Mouse (Mus musculus) liver, embryonic 14.5 days (tissue): ENCODE measurements around the gene Clmp.

ENCODE experiments used
- CTCF ChIP-seq: IDR thresholded peaks from 2 replicates; pipeline ENCODE4 v1.5.1; 2016; ENCODE audit warnings: antibody characterized with exemption, low read depth, control low read depth
- EP300 ChIP-seq: IDR thresholded peaks from 2 replicates; pipeline ENCODE4 v1.6.1; 2016; ENCODE audit warnings: antibody characterized with exemption, low read depth

DNA sequence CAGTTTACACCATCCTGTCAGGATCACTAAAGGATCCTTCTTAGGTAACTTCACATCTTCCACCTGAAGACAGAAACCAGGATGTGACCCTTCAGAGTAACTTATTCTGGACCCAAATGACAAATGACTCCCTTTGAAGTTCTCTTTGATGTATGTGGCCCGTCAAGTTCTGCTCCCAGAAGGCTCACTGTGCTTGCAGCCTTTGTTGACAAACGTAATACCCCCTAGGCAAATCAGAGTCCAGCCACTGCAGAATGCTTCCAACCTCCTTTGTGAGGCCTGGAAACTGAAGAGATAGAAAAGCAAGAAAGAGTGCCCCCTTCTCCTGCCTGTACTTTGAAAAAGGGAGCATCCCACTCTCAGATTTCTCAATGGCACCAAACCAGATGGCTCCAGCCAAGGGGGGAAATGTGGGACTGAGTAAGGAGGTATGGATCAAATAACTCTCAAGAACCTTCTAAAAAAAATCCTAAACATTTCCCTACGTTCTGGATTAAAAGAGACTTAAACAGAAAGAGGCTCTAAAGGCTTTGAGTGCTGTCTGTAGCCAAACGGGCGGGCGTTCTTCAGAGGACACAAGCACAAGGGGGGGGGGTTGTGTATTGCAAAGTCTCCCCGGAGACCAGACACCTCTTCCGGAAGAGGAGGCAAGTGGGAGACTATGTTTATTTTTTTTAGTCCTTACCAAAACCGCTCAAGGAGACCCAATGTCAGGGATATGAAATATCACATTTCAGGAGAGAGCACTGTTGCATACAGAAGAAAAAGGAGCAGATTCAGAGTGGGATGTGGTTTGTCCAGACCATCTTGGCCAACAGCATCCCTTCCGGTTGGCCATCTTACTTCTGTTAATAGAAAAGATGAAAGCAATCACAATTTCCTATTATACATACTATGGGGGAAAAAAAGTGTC, 18.9 kb downstream of the Clmp start:
- no peak for TF ChIP-seq CTCF
- no peak for TF ChIP-seq EP300
